Mouse (Mus musculus): ENCODE measurements around the gene Cdk4. TPM values are rescaled to one million over a fixed set of nuclear protein-coding genes. Genes with fewer than 3 reads are reported as not detected.
A peak's percentile ranks its signal among the peaks of the same experiment; 100 is the strongest.
"Not testable (repeated sequence)": the region's sequence is repeated elsewhere in the genome, so short reads cannot be mapped to it uniquely, and the experiment has no call there.

Gene Cdk4
- polyA plus RNA-seq, 2 experiments: 221 to 519 TPM

GRCm38 (mm10) chr10:127072270-127072669 lies 8.9 kb downstream of the Cdk4 start:
- H3K4me1 ChIP-seq (replicated peaks; ENCODE audit: control insufficient read depth in 2 of 2, insufficient read depth in 2 of 2, low read length in 1 of 2): peaks cover 0 to 28% of the 10 kb centered on the region in 2 experiments; a peak in 3 of 4 replicates

DNA sequence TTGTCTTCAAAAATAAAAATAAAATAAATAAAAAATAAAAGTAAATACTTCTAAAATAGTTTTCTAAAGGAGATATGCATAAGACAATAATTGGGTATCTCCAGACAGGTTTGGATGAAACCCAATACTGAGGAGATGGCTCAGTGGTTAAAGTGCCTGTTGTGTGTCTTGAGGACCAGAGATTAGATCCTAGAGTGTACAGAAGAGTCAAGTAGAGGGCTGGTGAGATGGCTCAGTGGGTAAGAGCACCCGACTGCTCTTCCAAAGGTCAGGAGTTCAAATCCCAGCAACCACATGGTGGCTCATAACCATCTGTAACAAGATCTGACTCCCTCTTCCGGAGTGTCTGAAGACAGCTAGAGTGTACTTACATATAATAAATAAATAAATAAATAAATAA lies 9.6 kb downstream of the Cdk4 start:
- not testable (repeated sequence) for H3K4me2 ChIP-seq (ENCODE audit: low read depth); DNase-seq (ENCODE audit: low read depth in 3 of 3, low spot score in 3 of 3); H3K27ac ChIP-seq; ATAC-seq (ENCODE audit: insufficient read depth); H3K9me3 ChIP-seq (ENCODE audit: control insufficient read depth, low read length); H3K36me3 ChIP-seq (replicated peaks; ENCODE audit: control insufficient read depth, insufficient read depth, low read depth); H3K9ac ChIP-seq (replicated peaks); H3K27me3 ChIP-seq (ENCODE audit: control insufficient read depth, insufficient read depth, low read length); H3K4me3 ChIP-seq (ENCODE audit: insufficient read depth in 1 of 2, low read depth in 2 of 2, low read length in 2 of 2)
- H3K4me1 ChIP-seq (replicated peaks; ENCODE audit: control insufficient read depth in 2 of 2, insufficient read depth in 2 of 2, low read length in 1 of 2): peaks cover 0 to 28% of the 10 kb centered on the region in 2 experiments; a peak in 3 of 4 replicates
- 54% methylated on average over 2 of the region's 2 CpGs for WGBS (ENCODE audit: insufficient replicate concordance)

More at GRCm38 (mm10) chr10:127072270-127072669, 8.9 kb downstream of the Cdk4 start:
- H3K27me3 ChIP-seq (ENCODE audit: control insufficient read depth, insufficient read depth, low read length); H3K9me3 ChIP-seq (ENCODE audit: control insufficient read depth, low read length); H3K36me3 ChIP-seq (replicated peaks; ENCODE audit: control insufficient read depth, insufficient read depth, low read depth); H3K4me2 ChIP-seq (ENCODE audit: low read depth); H3K9ac ChIP-seq (replicated peaks); H3K4me3 ChIP-seq (ENCODE audit: insufficient read depth in 1 of 2, low read depth in 2 of 2, low read length in 2 of 2); ATAC-seq (ENCODE audit: insufficient read depth); DNase-seq (ENCODE audit: low read depth in 3 of 3, low spot score in 3 of 3); H3K27ac ChIP-seq: not testable (repeated sequence)
- peak; percentile 21; the same call in 1 of the 2 replicates for TF ChIP-seq CTCF (IDR thresholded peaks at IDR 0.05; ENCODE audit: low read depth)
- 74% methylated on average over 4 of the region's 4 CpGs for WGBS (ENCODE audit: insufficient replicate concordance)

- WGBS (ENCODE audit: insufficient replicate concordance): 78% methylated on average over 1 of the region's 1 CpGs
- Histone ChIP-seq H3K27me3 (ENCODE audit: control insufficient read depth, insufficient read depth, low read length) (peaks cover 9% of the 10 kb centered on the region), H3K4me1 (replicated peaks; ENCODE audit: control insufficient read depth in 2 of 2, insufficient read depth in 2 of 2, low read length in 1 of 2) (peaks cover 0 to 21% of the 10 kb centered on the region in 2 experiments; a peak in 3 of 4 replicates), H3K9me3 (ENCODE audit: control insufficient read depth, low read length) (no peaks in the 10 kb centered on the region), H3K4me3 (ENCODE audit: insufficient read depth in 1 of 2, low read depth in 2 of 2, low read length in 2 of 2) (no peak overlapping the region), H3K9ac (replicated peaks) (no peak overlapping the region), H3K36me3 (replicated peaks; ENCODE audit: control insufficient read depth, insufficient read depth, low read depth) (no peaks in the 10 kb centered on the region), H3K4me2 (ENCODE audit: low read depth) (no peak overlapping the region), H3K27ac (no peak overlapping the region)
- DNase-seq (ENCODE audit: low read depth in 3 of 3, low spot score in 3 of 3) (no peak), ATAC-seq (ENCODE audit: insufficient read depth) (no peak)
- TF ChIP-seq CTCF (IDR thresholded peaks at IDR 0.05; ENCODE audit: low read depth) (no peak), EP300 (IDR thresholded peaks at IDR 0.05; ENCODE audit: low read depth) (no peak)
Measured at GRCm38 (mm10) chr10:127073981-127074380, 10.6 kb downstream of the Cdk4 start.

- Histone ChIP-seq H3K27ac (no peak within 1 kb of the TSS), H3K4me1 (replicated peaks; ENCODE audit: control insufficient read depth in 2 of 2, insufficient read depth in 2 of 2, low read length in 1 of 2) (peaks cover 0 to 14% of the 10 kb centered on the region in 2 experiments; a peak in 3 of 4 replicates), H3K9me3 (ENCODE audit: control insufficient read depth, low read length) (no peaks in the 10 kb centered on the region), H3K9ac (replicated peaks) (no peak within 1 kb of the TSS), H3K27me3 (ENCODE audit: control insufficient read depth, insufficient read depth, low read length) (peaks cover 20% of the 10 kb centered on the region), H3K36me3 (replicated peaks; ENCODE audit: control insufficient read depth, insufficient read depth, low read depth) (no peaks in the 10 kb centered on the region), H3K4me3 (ENCODE audit: insufficient read depth in 1 of 2, low read depth in 2 of 2, low read length in 2 of 2) (peak within 1 kb of the TSS; percentile 32 to 38), H3K4me2 (ENCODE audit: low read depth) (peak within 1 kb of the TSS; percentile 52)
- ATAC-seq (ENCODE audit: insufficient read depth): no peak
- WGBS (ENCODE audit: insufficient replicate concordance): 14% methylated on average over 9 of the region's 9 CpGs
- peak; percentile 71 for TF ChIP-seq CTCF (IDR thresholded peaks at IDR 0.05; ENCODE audit: low read depth)
- no peak for TF ChIP-seq EP300 (IDR thresholded peaks at IDR 0.05; ENCODE audit: low read depth)
- no peak for DNase-seq (ENCODE audit: low read depth in 3 of 3, low spot score in 3 of 3)
Measured at GRCm38 (mm10) chr10:127075080-127075479, 11.7 kb downstream of the Cdk4 start, which contains the start of gene Agap2. TSS of gene Agap2 (plus strand) at chr10:127075284.

DNA sequence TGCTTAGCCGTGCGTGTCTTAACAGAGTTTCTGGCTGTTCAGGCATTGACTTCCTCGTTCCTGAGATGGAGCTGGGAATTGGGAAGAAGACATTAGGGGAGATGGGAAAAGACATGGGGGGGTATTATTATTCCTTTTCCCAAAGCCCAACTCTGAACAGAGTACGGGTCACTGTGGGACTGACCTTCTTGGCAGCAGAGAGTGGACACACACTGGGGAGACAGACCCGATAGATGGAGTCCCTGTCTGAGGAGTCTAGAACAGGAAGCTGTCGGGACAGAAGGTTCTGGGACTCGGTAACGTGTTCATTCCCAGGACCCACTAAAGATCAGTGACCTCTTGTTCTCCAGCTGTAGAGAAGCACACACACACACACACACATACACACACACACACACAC lies 12.3 kb downstream of the Cdk4 start:
- DNase-seq (ENCODE audit: low read depth in 3 of 3, low spot score in 3 of 3) (no peak), ATAC-seq (ENCODE audit: insufficient read depth) (no peak)
- TF ChIP-seq EP300 (IDR thresholded peaks at IDR 0.05; ENCODE audit: low read depth) (no peak), CTCF (IDR thresholded peaks at IDR 0.05; ENCODE audit: low read depth) (no peak)
- Histone ChIP-seq H3K4me1 (replicated peaks; ENCODE audit: control insufficient read depth in 2 of 2, insufficient read depth in 2 of 2, low read length in 1 of 2) (peaks cover 0 to 14% of the 10 kb centered on the region in 2 experiments; a peak in 3 of 4 replicates), H3K27ac (no peak overlapping the region), H3K9ac (replicated peaks) (no peak overlapping the region), H3K9me3 (ENCODE audit: control insufficient read depth, low read length) (no peaks in the 10 kb centered on the region), H3K4me2 (ENCODE audit: low read depth) (peak overlapping the region; percentile 52), H3K36me3 (replicated peaks; ENCODE audit: control insufficient read depth, insufficient read depth, low read depth) (no peaks in the 10 kb centered on the region), H3K4me3 (ENCODE audit: insufficient read depth in 1 of 2, low read depth in 2 of 2, low read length in 2 of 2) (peak overlapping the region; percentile 32 to 38), H3K27me3 (ENCODE audit: control insufficient read depth, insufficient read depth, low read length) (peaks cover 25% of the 10 kb centered on the region)
- 19% methylated on average over 8 of the region's 8 CpGs for WGBS (ENCODE audit: insufficient replicate concordance)
